Mouse (Mus musculus) induced T-regulatory cell, adult 2 months (primary cell): ENCODE measurements at regions not wholly inside any gene's neighbourhood (a gene's known extent, or its start where the extent isn't known, plus 50 kb on each side); places are given as distances from the start of the nearest gene placed in this dataset.
A peak's percentile ranks its signal among the peaks of the same experiment; 100 is the strongest.

Experiments used
- DNase-seq: peaks from one replicate; pipeline ENCODE4 v3.0.0-alpha.2; 2012; ENCODE audit warnings: low read depth

- no peak for DNase-seq
These were observed 65.8 kb upstream of the Atp11b start for GRCm38 (mm10) chr3:35688111-35688510.

GRCm38 (mm10) chr3:35688781-35689180 lies 65.1 kb upstream of the Atp11b start:
- peak; percentile 84 for DNase-seq

GRCm38 (mm10) chr3:35693039-35693438 lies 60.9 kb upstream of the Atp11b start:
- DNase-seq = peak; percentile 96

- DNase-seq = no peak
These were observed 60.4 kb upstream of the Atp11b start for GRCm38 (mm10) chr3:35693551-35693950.

- DNase-seq = no peak
These were observed 59.7 kb upstream of the Atp11b start for GRCm38 (mm10) chr3:35694241-35694640.

GRCm38 (mm10) chr3:35695859-35696258 lies 58.0 kb upstream of the Atp11b start:
- no peak for DNase-seq

- DNase-seq = no peak
These were observed 54.6 kb upstream of the Atp11b start for GRCm38 (mm10) chr3:35699266-35699665.

GRCm38 (mm10) chr3:35699979-35700378 lies 53.9 kb upstream of the Atp11b start:
- no peak for DNase-seq

GRCm38 (mm10) chr3:35703528-35704327 lies 50.2 kb upstream of the Atp11b start:
- DNase-seq = no peak
